Mouse (Mus musculus) testis, adult 2 months (tissue): Measurements from ENCODE around the gene Ccdc61.

ENCODE experiments used
- CTCF ChIP-seq: fragments of 200-500 bp; IDR thresholded peaks from 2 replicates; pipeline ENCODE4 v1.5.1; 2012; ENCODE audit warnings: low read depth, mild to moderate bottlenecking, inconsistent platforms, low read length, moderate library complexity; ENCODE audit not compliant: control insufficient read depth, insufficient read depth, insufficient replicate concordance
- POLR2A ChIP-seq: fragments of 200-500 bp; IDR thresholded peaks from 2 replicates; pipeline ENCODE4 v1.6.1; 2012; ENCODE audit warnings: low read depth, mild to moderate bottlenecking, inconsistent platforms, low read length, moderate library complexity; ENCODE audit not compliant: control insufficient read depth

- TF ChIP-seq POLR2A (no peak), CTCF (no peak)
These were observed 31.5 kb downstream of the Ccdc61 start for GRCm38 (mm10) chr7:18878691-18879090.
